13 mouse cellular contexts compared by ENCODE assay signal in the genomic region with DNA sequence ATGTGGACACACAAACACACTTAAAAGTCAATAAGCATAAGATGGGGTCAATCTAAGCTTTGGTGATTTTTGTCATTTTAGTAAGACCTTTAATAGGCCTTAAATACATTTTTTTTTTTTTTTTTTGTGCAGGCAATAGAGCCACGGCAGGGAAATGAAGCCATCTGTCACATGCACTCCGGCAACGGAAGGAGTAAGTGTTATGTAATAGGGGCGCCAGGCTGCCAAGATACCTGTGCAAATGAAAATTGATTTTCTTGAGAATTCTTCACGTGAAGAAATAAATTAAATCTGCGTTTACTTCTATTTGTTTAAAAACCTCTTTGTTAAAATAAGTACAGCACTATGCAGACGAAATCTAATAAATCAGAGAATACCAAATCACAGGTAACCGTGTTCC. TPM values are rescaled to one million over a fixed set of nuclear protein-coding genes. Genes with fewer than 3 reads are reported as not detected.
"Had no signal": no experiment of that assay in that cellular context is flagged by ENCODE, and none has a peak within 500 bp of the region (broad histone marks: within the 10 kb centered on the region; RNA-seq: fewer than 3 reads in every experiment).

No protein-coding gene starts in this region.

- H3K27ac ChIP-seq: kidney, postnatal 0 days; limb, embryonic 12.5 days; liver, embryonic 13.5 days; stomach, embryonic 15.5 days had no signal

- ATAC-seq: liver, postnatal 0 days had no signal

- H3K4me2 ChIP-seq: limb, embryonic 12.5 days; liver, embryonic 13.5 days; midbrain, embryonic 11.5 days; stomach, embryonic 15.5 days had no signal

- H3K36me3 ChIP-seq: limb, embryonic 12.5 days; liver, embryonic 13.5 days; stomach, embryonic 15.5 days had no signal

- H3K9ac ChIP-seq: limb, embryonic 12.5 days; liver, embryonic 13.5 days; liver, postnatal 0 days; stomach, embryonic 15.5 days had no signal

- DNase-seq: kidney, postnatal 36 days; layer of hippocampus, adult 9-11 months; layer of hippocampus, postnatal 36 days; liver; liver, embryonic 13.5 days; right cerebral cortex, postnatal 14 days; thymus, postnatal 36 days had no signal

- H3K9me3 ChIP-seq: stomach, embryonic 15.5 days had no signal

- H3K4me3 ChIP-seq: limb, embryonic 12.5 days; liver, embryonic 13.5 days; stomach, embryonic 15.5 days had no signal

- H3K4me1 ChIP-seq: liver, embryonic 13.5 days; stomach, embryonic 15.5 days had no signal

- H3K27me3 ChIP-seq: limb, embryonic 12.5 days; liver, embryonic 13.5 days; stomach, embryonic 15.5 days had no signal

RNA-seq across cellular contexts. Expression of a gene that starts 54.6 kb away (rescaled TPM):
- total RNA-seq: midbrain, postnatal 0 days had no signal
- polyA plus RNA-seq: midbrain, embryonic 11.5 days had no signal
